Mouse (Mus musculus) CH12.LX (cell line): ENCODE measurements around the gene Homez. TPM values are rescaled to one million over a fixed set of nuclear protein-coding genes. Genes with fewer than 3 reads are reported as not detected.

ENCODE experiments used
- DNase-seq: peaks from one replicate; pipeline ENCODE4 v3.0.0-alpha.2; 2013; ENCODE audit errors: extremely low read depth
- H3K27ac ChIP-seq: 2 replicates; pipeline ENCODE4 v1.5.1; 2012; ENCODE audit warnings: low read depth, mild to moderate bottlenecking, control low read depth, moderate library complexity; ENCODE audit not compliant: insufficient read depth
- H3K27me3 ChIP-seq: replicated peaks from 2 replicates; pipeline ENCODE3; 2012; ENCODE audit warnings: inconsistent platforms
- H3K36me3 ChIP-seq, 2 experiments: replicated peaks in 1 of 2; 2 replicates each; pipeline versions ENCODE3 to v1.6.1; 2012; ENCODE audit warnings: inconsistent platforms in 1 of 2, low read length in 1 of 2, mild to moderate bottlenecking in 1 of 2, mixed read lengths in 1 of 2, moderate library complexity in 1 of 2; ENCODE audit not compliant: control insufficient read depth in 1 of 2, insufficient read depth in 1 of 2
- H3K4me1 ChIP-seq, 2 experiments: 2 replicates each; pipeline ENCODE4 v1.6.1; 2012; ENCODE audit warnings: inconsistent platforms in 1 of 2, moderate library complexity in 1 of 2; ENCODE audit not compliant: insufficient read depth in 2 of 2, control insufficient read depth in 1 of 2
- H3K4me2 ChIP-seq: 2 replicates; pipeline ENCODE4 v1.6.1; 2012; ENCODE audit warnings: low read depth, mild to moderate bottlenecking, control low read depth; ENCODE audit not compliant: poor library complexity, insufficient read depth, severe bottlenecking
- H3K4me3 ChIP-seq, 3 experiments: fragments of 150-350 bp in 1 of 3; sonication (generic) in 1 of 3; replicated peaks in 1 of 3; 2 replicates each; pipeline versions ENCODE3 to v1.5.1; 2011 to 2012; ENCODE audit warnings: low read depth in 2 of 3, low read length in 2 of 3, mild to moderate bottlenecking in 2 of 3, moderate library complexity in 2 of 3, control low read depth in 1 of 3, improper control_type of control experiment in 1 of 3, inconsistent platforms in 1 of 3, mixed read lengths in 1 of 3; ENCODE audit not compliant: poor library complexity in 1 of 3
- H3K79me2 ChIP-seq: replicated peaks from 2 replicates; pipeline ENCODE4 v1.6.1; 2012; ENCODE audit warnings: mild to moderate bottlenecking, moderate library complexity; ENCODE audit not compliant: control insufficient read depth, poor library complexity, insufficient read depth, severe bottlenecking; ENCODE audit errors: extremely low read depth
- H3K9ac ChIP-seq: 2 replicates; pipeline ENCODE4 v1.6.1; 2012; ENCODE audit warnings: low read depth, mild to moderate bottlenecking, control low read depth, moderate library complexity; ENCODE audit not compliant: insufficient read depth
- H3K9me3 ChIP-seq: replicated peaks from 2 replicates; pipeline ENCODE3; 2012; ENCODE audit warnings: low read length, inconsistent platforms, mixed read lengths
- BHLHE40 ChIP-seq: IDR thresholded peaks from 2 replicates; pipeline ENCODE4 v1.6.1; 2011; ENCODE audit warnings: mild to moderate bottlenecking, low read depth, low read length, improper control_type of control experiment
- CHD2 ChIP-seq: IDR thresholded peaks from 2 replicates; pipeline ENCODE4 v1.6.1; 2011; ENCODE audit warnings: low read length, improper control_type of control experiment
- CTCF ChIP-seq, 2 experiments: IDR thresholded peaks in 1 of 2; conservative IDR thresholded peaks in 1 of 2; 2 replicates each; pipeline ENCODE4 v1.5.1; 2011 to 2012; ENCODE audit warnings: low read depth in 2 of 2, low read length in 2 of 2, improper control_type of control experiment in 1 of 2, inconsistent platforms in 1 of 2, mild to moderate bottlenecking in 1 of 2, moderate library complexity in 1 of 2
- E2F4 ChIP-seq: IDR thresholded peaks from 2 replicates; pipeline ENCODE4 v1.6.1; 2011; ENCODE audit warnings: low read depth, low read length, improper control_type of control experiment; ENCODE audit not compliant: insufficient replicate concordance
- ELF1 ChIP-seq: IDR thresholded peaks from 2 replicates; pipeline ENCODE4 v1.6.1; 2014; ENCODE audit warnings: low read depth, mild to moderate bottlenecking, inconsistent platforms, low read length, improper control_type of control experiment
- EP300 ChIP-seq: IDR thresholded peaks from 2 replicates; pipeline ENCODE4 v1.6.1; 2011; ENCODE audit warnings: low read length, improper control_type of control experiment
- ETS1 ChIP-seq: conservative IDR thresholded peaks from 2 replicates; pipeline ENCODE4 v1.6.1; 2012; ENCODE audit warnings: low read depth, mild to moderate bottlenecking, inconsistent platforms, low read length, improper control_type of control experiment, moderate library complexity
- GABPA ChIP-seq: IDR thresholded peaks from 2 replicates; pipeline ENCODE4 v1.6.1; 2012; ENCODE audit warnings: low read depth, low read length, improper control_type of control experiment, inconsistent platforms; ENCODE audit not compliant: insufficient replicate concordance
- IRF4 ChIP-seq: IDR thresholded peaks from 2 replicates; pipeline ENCODE4 v1.6.1; 2014; ENCODE audit warnings: low read depth, mild to moderate bottlenecking, inconsistent platforms, low read length, improper control_type of control experiment
- JUN ChIP-seq: IDR thresholded peaks from 2 replicates; pipeline ENCODE4 v1.6.1; 2011; ENCODE audit warnings: low read depth, mild to moderate bottlenecking, low read length, improper control_type of control experiment, moderate library complexity; ENCODE audit not compliant: insufficient read depth
- JUND ChIP-seq: conservative IDR thresholded peaks from 2 replicates; pipeline ENCODE4 v1.6.1; 2011; ENCODE audit warnings: low read depth, low read length, improper control_type of control experiment
- KAT2A ChIP-seq: IDR thresholded peaks from 2 replicates; pipeline ENCODE4 v1.6.1; 2012; ENCODE audit warnings: low read length, improper control_type of control experiment, inconsistent platforms; ENCODE audit not compliant: insufficient replicate concordance
- MAX ChIP-seq: IDR thresholded peaks from 2 replicates; pipeline ENCODE4 v1.6.1; 2011; ENCODE audit warnings: low read length, improper control_type of control experiment
- MAZ ChIP-seq: IDR thresholded peaks from 2 replicates; pipeline ENCODE4 v1.6.1; 2012; ENCODE audit warnings: low read depth, mild to moderate bottlenecking, inconsistent platforms, low read length, improper control_type of control experiment, moderate library complexity
- MEF2A ChIP-seq: IDR thresholded peaks from 2 replicates; pipeline ENCODE4 v1.6.1; 2014; ENCODE audit warnings: low read depth, mild to moderate bottlenecking, inconsistent platforms, low read length, improper control_type of control experiment, borderline replicate concordance
- MXI1 ChIP-seq: IDR thresholded peaks from 2 replicates; pipeline ENCODE4 v1.6.1; 2011; ENCODE audit warnings: mild to moderate bottlenecking, low read depth, low read length, improper control_type of control experiment
- MYC ChIP-seq: IDR thresholded peaks from 2 replicates; pipeline ENCODE4 v1.6.1; 2011; ENCODE audit warnings: low read depth, mild to moderate bottlenecking, improper control_type of control experiment, low read length
- NELFE ChIP-seq: IDR thresholded peaks from 2 replicates; pipeline ENCODE4 v1.6.1; 2011; ENCODE audit warnings: low read depth, low read length, improper control_type of control experiment
- NRF1 ChIP-seq: IDR thresholded peaks from 2 replicates; pipeline ENCODE4 v1.6.1; 2014; ENCODE audit warnings: low read depth, mild to moderate bottlenecking, inconsistent platforms, low read length, improper control_type of control experiment, moderate library complexity
- PAX5 ChIP-seq: IDR thresholded peaks from 2 replicates; pipeline ENCODE4 v1.6.1; 2012; ENCODE audit warnings: low read length, inconsistent platforms, mixed read lengths
- POLR2A ChIP-seq: IDR thresholded peaks from 2 replicates; pipeline ENCODE4 v1.6.1; 2011; ENCODE audit warnings: low read depth, mild to moderate bottlenecking, improper control_type of control experiment, low read length
- POLR2AphosphoS2 ChIP-seq: IDR thresholded peaks from 2 replicates; pipeline ENCODE4 v1.6.1; 2011; ENCODE audit warnings: low read depth, low read length, improper control_type of control experiment
- RAD21 ChIP-seq: IDR thresholded peaks from 2 replicates; pipeline ENCODE4 v1.6.1; 2011; ENCODE audit warnings: low read depth, mild to moderate bottlenecking, low read length, improper control_type of control experiment, moderate library complexity
- RCOR1 ChIP-seq: conservative IDR thresholded peaks from 2 replicates; pipeline ENCODE4 v1.6.1; 2012; ENCODE audit warnings: low read depth, mild to moderate bottlenecking, inconsistent platforms, low read length, improper control_type of control experiment
- SIN3A ChIP-seq: IDR thresholded peaks from 2 replicates; pipeline ENCODE4 v1.6.1; 2012; ENCODE audit warnings: low read length, improper control_type of control experiment, inconsistent platforms
- SMC3 ChIP-seq: IDR thresholded peaks from 2 replicates; pipeline ENCODE4 v1.6.1; 2011; ENCODE audit warnings: low read depth, low read length, improper control_type of control experiment
- TCF12 ChIP-seq: IDR thresholded peaks from 2 replicates; pipeline ENCODE4 v1.6.1; 2014; ENCODE audit warnings: low read depth, mild to moderate bottlenecking, inconsistent platforms, low read length, improper control_type of control experiment
- UBTF ChIP-seq: IDR thresholded peaks from 2 replicates; pipeline ENCODE4 v1.6.1; 2012; ENCODE audit warnings: low read depth, mild to moderate bottlenecking, inconsistent platforms, low read length, improper control_type of control experiment, moderate library complexity
- USF1 ChIP-seq: IDR thresholded peaks from 2 replicates; pipeline ENCODE4 v1.6.1; 2014; ENCODE audit warnings: low read depth, mild to moderate bottlenecking, inconsistent platforms, low read length, improper control_type of control experiment
- USF2 ChIP-seq: conservative IDR thresholded peaks from 2 replicates; pipeline ENCODE4 v1.6.1; 2011; ENCODE audit warnings: low read depth, low read length, improper control_type of control experiment
- ZC3H11A ChIP-seq: IDR thresholded peaks from 2 replicates; pipeline ENCODE4 v1.6.1; 2012; ENCODE audit warnings: low read depth, mild to moderate bottlenecking, inconsistent platforms, low read length, improper control_type of control experiment
- ZKSCAN1 ChIP-seq: IDR thresholded peaks from 2 replicates; pipeline ENCODE4 v1.6.1; 2012; ENCODE audit warnings: low read depth, inconsistent platforms, low read length, improper control_type of control experiment, borderline replicate concordance
- ZMIZ1 ChIP-seq: IDR thresholded peaks from 2 replicates; pipeline ENCODE4 v1.6.1; 2012; ENCODE audit warnings: low read depth, mild to moderate bottlenecking, inconsistent platforms, low read length, improper control_type of control experiment
- ZNF384 ChIP-seq: IDR thresholded peaks from 2 replicates; pipeline ENCODE4 v1.6.1; 2012; ENCODE audit warnings: low read depth, low read length, improper control_type of control experiment, inconsistent platforms
- dilution Hi-C: fragments of 300-500 bp; cut with MboI; formaldehyde crosslinking; loops from 2 replicates; pipeline ENCODE4 v1.14.3; 2020; ENCODE audit warnings: low sequenced_read_pairs; ENCODE audit not compliant: extremely low pct_unique_long_range_greater_than_20kb, extremely low pct_ligation_motif_present
- in situ Hi-C: fragments of 300-500 bp; cut with MboI; formaldehyde crosslinking; loops from 3 replicates; pipeline ENCODE4 v1.14.3; 2019; ENCODE audit warnings: low sequenced_read_pairs, low pct_ligation_motif_present, low pct_unique_long_range_greater_than_20kb, mixed read lengths
- polyA plus RNA-seq: library from polyadenylated mRNA; unstranded; fragments of >175 nt; gene quantifications from 2 replicates; pipeline ENCODE4 v1.2.1, GENCODE M21; 2012; ENCODE audit warnings: low read depth; ENCODE audit not compliant: insufficient read length
- total RNA-seq, 2 experiments: library from RNA; depleted of rRNA; stranded (reverse); fragments of 300-350 nt in 1 of 2; fragments of >200 nt in 1 of 2; gene quantifications; 2 replicates each; pipeline ENCODE4 v1.2.3; 2012 to 2014

Gene Homez
- total and polyA plus RNA-seq, 3 experiments = 3.5 to 7.2 (median 3.7) TPM

GRCm38 (mm10) chr14:54877048-54877715, 6.4 kb upstream of the Homez start, which contains the start of gene Ppp1r3e:
Gene Ppp1r3e (minus strand): TSS chr14:54877550.
- in situ Hi-C loops = no loop called here
- no peak within 1 kb of the TSS for H3K27ac ChIP-seq
- dilution Hi-C loops = no loop called here

GRCm38 (mm10) chr14:54876539-54877047, 5.8 kb upstream of the Homez start:
- Histone ChIP-seq H3K4me2 (peak overlapping the region; percentile 46), H3K27ac (no peak overlapping the region), H3K27me3 (peaks cover 35% of the 10 kb centered on the region), H3K4me1 (peaks cover 2 to 14% of the 10 kb centered on the region in 2 experiments), H3K4me3 (peak overlapping the region; percentile 49 to 96 (median 66)), H3K9ac (peak overlapping the region; percentile 75), H3K9me3 (no peaks in the 10 kb centered on the region), H3K36me3 (no peaks in the 10 kb centered on the region), H3K79me2 (no peaks in the 10 kb centered on the region)
- dilution Hi-C loops (no loop called here), in situ Hi-C loops (no loop called here)
- peak; percentile 76 for DNase-seq
- TF ChIP-seq TCF12 (peak; percentile 67), RAD21 (no peak), PAX5 (no peak), IRF4 (no peak; the same call in 1 of the 2 replicates), MAZ (no peak), EP300 (no peak), UBTF (peak; percentile 90), MAX (peak; percentile 84; the same call in 1 of the 2 replicates), MXI1 (peak; percentile 93), NELFE (peak; percentile 72), POLR2AphosphoS2 (no peak), MEF2A (no peak), ZKSCAN1 (no peak), MYC (peak; percentile 13; the same call in 1 of the 2 replicates), JUND (no peak), ZC3H11A (no peak), BHLHE40 (peak; percentile 88), CTCF (conservative IDR thresholded peaks at IDR 0.05 in 1 of 2, IDR thresholded peaks at IDR 0.05 in 1 of 2; ENCODE audit: low read depth in 2 of 2, low read length in 2 of 2) (no peak), SMC3 (no peak), ZMIZ1 (peak; percentile 75)

More at GRCm38 (mm10) chr14:54877048-54877715, 6.4 kb upstream of the Homez start, which contains the start of gene Ppp1r3e:
- peaks cover 35% of the 10 kb centered on the region for H3K27me3 ChIP-seq
- no peak for DNase-seq
- peak within 1 kb of the TSS; percentile 49 to 96 (median 66) for H3K4me3 ChIP-seq
- H3K9ac ChIP-seq = peak within 1 kb of the TSS; percentile 75
- H3K79me2 ChIP-seq = no peaks in the 10 kb centered on the region
- H3K9me3 ChIP-seq = no peaks in the 10 kb centered on the region
- H3K4me1 ChIP-seq = peaks cover 2 to 14% of the 10 kb centered on the region in 2 experiments
- peak within 1 kb of the TSS; percentile 29 for H3K4me2 ChIP-seq
- no peak for TF ChIP-seq ELF1
- TF ChIP-seq SIN3A = no peak
- TF ChIP-seq PAX5 = no peak
- TF ChIP-seq MEF2A = no peak
- no peak for TF ChIP-seq MAZ
- TF ChIP-seq MYC = no peak
- TF ChIP-seq EP300 = no peak
- peak; percentile 53; the same call in 1 of the 2 replicates for TF ChIP-seq NRF1
- TF ChIP-seq MAX = no peak
- no peak for TF ChIP-seq POLR2A
- TF ChIP-seq JUN = no peak
- TF ChIP-seq JUND = no peak
- TF ChIP-seq ZKSCAN1 = no peak
- TF ChIP-seq ZC3H11A = no peak
- TF ChIP-seq ZNF384 = no peak
- TF ChIP-seq UBTF = 0 out of 2 replicates have a peak, but pooled peaks have one; percentile 13
- no peak for TF ChIP-seq ZMIZ1
- TF ChIP-seq CHD2 = no peak
- no peak for TF ChIP-seq IRF4
- TF ChIP-seq ETS1 = no peak
- TF ChIP-seq MXI1 = peak; percentile 4; the same call in 1 of the 2 replicates
- TF ChIP-seq RAD21 = no peak
- TF ChIP-seq CTCF (conservative IDR thresholded peaks at IDR 0.05 in 1 of 2, IDR thresholded peaks at IDR 0.05 in 1 of 2; ENCODE audit: low read depth in 2 of 2, low read length in 2 of 2) = peak in 1 of 2 experiments; percentile 32; a peak in 2 of 4 replicates
- TF ChIP-seq GABPA = no peak
- TF ChIP-seq NELFE = no peak
- TF ChIP-seq USF1 = no peak
- no peak for TF ChIP-seq E2F4
- no peak for TF ChIP-seq RCOR1
- TF ChIP-seq POLR2AphosphoS2 = no peak
- TF ChIP-seq KAT2A = no peak
- no peak for TF ChIP-seq USF2
- TF ChIP-seq, all 38 proteins: peak for 4
- no peaks in the 10 kb centered on the region for H3K36me3 ChIP-seq
